Mouse (Mus musculus) kidney, embryonic 15.5 days (tissue): ENCODE data around the gene 6720489N17Rik. TPM values are rescaled to one million over a fixed set of nuclear protein-coding genes. Genes with fewer than 3 reads are reported as not detected.

ENCODE experiments used
- microRNA-seq: library from miRNA; unstranded; fragments of <30 nt; microRNA quantifications from one replicate; pipeline ENCODE4, GENCODE M21; 2016
- polyA plus RNA-seq: library from polyadenylated mRNA; unstranded; fragments of >200 nt; fragmentation: Nextera tagmentation; extraction: Ambion mirVana; gene quantifications from 2 replicates; pipeline ENCODE4 v1.2.1, GENCODE M21; 2015

Gene 6720489N17Rik
- polyA plus RNA-seq, 1 experiment from 2014 or later = 13.9 TPM

Small RNA genes within 50 kb of the gene (microRNA-seq; reads per million reads assigned to microRNA genes)
- gene Gm24020 = not detected

Other genes with a start within 250 kb of the 6720489N17Rik start
- 6.8 and 7.3 TPM in 2 replicates for gene Gm3604, start 241.0 kb downstream of the 6720489N17Rik start, polyA plus RNA-seq
- 14.2 and 16.4 TPM in 2 replicates for gene Gm49359, start 157.3 kb downstream of the 6720489N17Rik start, polyA plus RNA-seq
- not detected in 2 replicates for gene Zfp935, start 65.7 kb downstream of the 6720489N17Rik start, polyA plus RNA-seq
- gene Zfp934, start 53.0 kb downstream of the 6720489N17Rik start, polyA plus RNA-seq = 18.8 and 19.9 TPM in 2 replicates
- 28.4 and 28.9 TPM in 2 replicates for gene Platr25, start 136.5 kb upstream of the 6720489N17Rik start, polyA plus RNA-seq
- 10.3 and 12.5 TPM in 2 replicates for gene Gm5141, start 161.6 kb upstream of the 6720489N17Rik start, polyA plus RNA-seq
- 14.2 and 14.3 TPM in 2 replicates for gene Fbp2, start 234.2 kb upstream of the 6720489N17Rik start, polyA plus RNA-seq